Mouse (Mus musculus): ENCODE data around the gene Homer1. TPM values are rescaled to one million over a fixed set of nuclear protein-coding genes. Genes with fewer than 3 reads are reported as not detected.

The Homer1 gene
- total and polyA plus RNA-seq, 3 experiments: 14.6 to 32.2 (median 16.2) TPM

GRCm38 (mm10) chr13:93385147-93385546 lies 85.7 kb downstream of the Homer1 start:
- H3K4me1 ChIP-seq (ENCODE audit: control insufficient read depth in 1 of 2, insufficient read depth in 2 of 2): peaks cover 2 to 16% of the 10 kb centered on the region in 2 experiments; a peak in 2 of 4 replicates
- in situ Hi-C loops (cut with MboI; ENCODE audit: low pct_ligation_motif_present, low pct_unique_long_range_greater_than_20kb, low sequenced_read_pairs): no loop called here

GRCm38 (mm10) chr13:93387440-93387839 lies 88.0 kb downstream of the Homer1 start:
- DNase-seq (ENCODE audit: extremely low read depth): peak; percentile 24
- Histone ChIP-seq H3K27ac (ENCODE audit: insufficient read depth, low read depth) (no peak overlapping the region), H3K4me2 (ENCODE audit: insufficient read depth, low read depth, poor library complexity, severe bottlenecking) (no peak overlapping the region), H3K9me3 (replicated peaks; ENCODE audit: low read length) (no peaks in the 10 kb centered on the region), H3K4me1 (ENCODE audit: control insufficient read depth in 1 of 2, insufficient read depth in 2 of 2) (peaks cover 2 to 16% of the 10 kb centered on the region in 2 experiments; a peak in 2 of 4 replicates), H3K27me3 (replicated peaks) (no peaks in the 10 kb centered on the region), H3K4me3 (replicated peaks in 1 of 3; ENCODE audit: low read depth in 2 of 3, low read length in 2 of 3, poor library complexity in 1 of 3) (no peak overlapping the region), H3K9ac (ENCODE audit: insufficient read depth, low read depth) (no peak overlapping the region), H3K79me2 (replicated peaks; ENCODE audit: control insufficient read depth, extremely low read depth, insufficient read depth, poor library complexity, severe bottlenecking) (no peaks in the 10 kb centered on the region), H3K36me3 (replicated peaks in 1 of 2; ENCODE audit: control insufficient read depth in 1 of 2, insufficient read depth in 1 of 2, low read length in 1 of 2) (peaks cover 0 to 5% of the 10 kb centered on the region in 2 experiments)
- TF ChIP-seq RCOR1 (conservative IDR thresholded peaks at IDR 0.05; ENCODE audit: low read depth, low read length) (no peak), USF1 (IDR thresholded peaks at IDR 0.05; ENCODE audit: low read depth, low read length) (no peak), NELFE (IDR thresholded peaks at IDR 0.05; ENCODE audit: low read depth, low read length) (no peak), SMC3 (IDR thresholded peaks at IDR 0.05; ENCODE audit: low read depth, low read length) (no peak), ZMIZ1 (IDR thresholded peaks at IDR 0.05; ENCODE audit: low read depth, low read length) (no peak), ZKSCAN1 (IDR thresholded peaks at IDR 0.05; ENCODE audit: borderline replicate concordance, low read depth, low read length) (no peak), CHD1 (IDR thresholded peaks at IDR 0.05; ENCODE audit: low read depth, low read length) (no peak), GABPA (IDR thresholded peaks at IDR 0.05; ENCODE audit: insufficient replicate concordance, low read depth, low read length) (no peak), HCFC1 (IDR thresholded peaks at IDR 0.05; ENCODE audit: low read depth, low read length) (no peak), NRF1 (IDR thresholded peaks at IDR 0.05; ENCODE audit: low read depth, low read length) (no peak), MYC (IDR thresholded peaks at IDR 0.05; ENCODE audit: low read depth, low read length) (no peak), MEF2A (IDR thresholded peaks at IDR 0.05; ENCODE audit: borderline replicate concordance, low read depth, low read length) (no peak), EP300 (IDR thresholded peaks at IDR 0.05; ENCODE audit: low read length) (no peak), MAZ (IDR thresholded peaks at IDR 0.05; ENCODE audit: low read depth, low read length) (no peak), POLR2AphosphoS2 (IDR thresholded peaks at IDR 0.05; ENCODE audit: low read depth, low read length) (no peak), KAT2A (IDR thresholded peaks at IDR 0.05; ENCODE audit: insufficient replicate concordance, low read length) (no peak), BHLHE40 (IDR thresholded peaks at IDR 0.05; ENCODE audit: low read depth, low read length) (no peak), ZC3H11A (IDR thresholded peaks at IDR 0.05; ENCODE audit: low read depth, low read length) (no peak)
- dilution Hi-C loops (cut with MboI; ENCODE audit: extremely low pct_ligation_motif_present, extremely low pct_unique_long_range_greater_than_20kb, low sequenced_read_pairs): no loop called here
- in situ Hi-C loops (cut with MboI; ENCODE audit: low pct_ligation_motif_present, low pct_unique_long_range_greater_than_20kb, low sequenced_read_pairs): no loop called here

More at GRCm38 (mm10) chr13:93385147-93385546, 85.7 kb downstream of the Homer1 start:
- dilution Hi-C loops (cut with MboI; ENCODE audit: extremely low pct_ligation_motif_present, extremely low pct_unique_long_range_greater_than_20kb, low sequenced_read_pairs): no loop called here
- H3K9ac ChIP-seq (ENCODE audit: insufficient read depth, low read depth): no peak overlapping the region
- no peak overlapping the region for H3K4me3 ChIP-seq (replicated peaks in 1 of 3; ENCODE audit: low read depth in 2 of 3, low read length in 2 of 3, poor library complexity in 1 of 3)
- no peaks in the 10 kb centered on the region for H3K79me2 ChIP-seq (replicated peaks; ENCODE audit: control insufficient read depth, extremely low read depth, insufficient read depth, poor library complexity, severe bottlenecking)
- TF ChIP-seq ZNF384 (IDR thresholded peaks at IDR 0.05; ENCODE audit: low read depth, low read length) (no peak), EP300 (IDR thresholded peaks at IDR 0.05; ENCODE audit: low read length) (no peak), TCF12 (IDR thresholded peaks at IDR 0.05; ENCODE audit: low read depth, low read length) (no peak), UBTF (IDR thresholded peaks at IDR 0.05; ENCODE audit: low read depth, low read length) (no peak), ELF1 (IDR thresholded peaks at IDR 0.05; ENCODE audit: low read depth, low read length) (no peak)
- H3K27ac ChIP-seq (ENCODE audit: insufficient read depth, low read depth): no peak overlapping the region
- H3K4me2 ChIP-seq (ENCODE audit: insufficient read depth, low read depth, poor library complexity, severe bottlenecking): no peak overlapping the region
- no peaks in the 10 kb centered on the region for H3K9me3 ChIP-seq (replicated peaks; ENCODE audit: low read length)
- peaks cover 0 to 2% of the 10 kb centered on the region in 2 experiments for H3K36me3 ChIP-seq (replicated peaks in 1 of 2; ENCODE audit: control insufficient read depth in 1 of 2, insufficient read depth in 1 of 2, low read length in 1 of 2)
- DNase-seq (ENCODE audit: extremely low read depth): no peak
- H3K27me3 ChIP-seq (replicated peaks): no peaks in the 10 kb centered on the region

All from CH12.LX (cell line).